Mouse (Mus musculus) heart, embryonic 13.5 days (tissue): Measurements from ENCODE around the gene Lhx3. TPM values are rescaled to one million over a fixed set of nuclear protein-coding genes. Genes with fewer than 3 reads are reported as not detected.

Source experiments
- ATAC-seq: fragments of 200-750 bp; cut with Nextera tagmentation; 2 replicates; pipeline ENCODE4 v1.8.0; 2017; ENCODE audit warnings: moderate TSS enrichment; ENCODE audit not compliant: insufficient number of reproducible peaks, low FRiP score, low TSS enrichment; ENCODE audit errors: extremely low read depth
- H3K27ac ChIP-seq: fragments of 300-500 bp; sonication (generic); replicated peaks from 2 replicates; pipeline ENCODE4 v1.5.1; 2015; ENCODE audit warnings: moderate library complexity, mild to moderate bottlenecking, inconsistent platforms
- H3K27me3 ChIP-seq: fragments of 300-500 bp; sonication (generic); replicated peaks from 2 replicates; pipeline ENCODE4 v1.6.1; 2015; ENCODE audit warnings: mild to moderate bottlenecking, inconsistent platforms
- H3K36me3 ChIP-seq: fragments of 300-500 bp; sonication (generic); 2 replicates; pipeline ENCODE4 v1.6.1; 2015; ENCODE audit warnings: mild to moderate bottlenecking, inconsistent platforms
- H3K4me1 ChIP-seq: fragments of 300-500 bp; sonication (generic); 2 replicates; pipeline ENCODE4 v1.6.1; 2015; ENCODE audit warnings: inconsistent platforms
- H3K4me2 ChIP-seq: fragments of 300-500 bp; sonication (generic); 2 replicates; pipeline ENCODE4 v1.6.1; 2015; ENCODE audit warnings: inconsistent platforms, mild to moderate bottlenecking, moderate library complexity
- H3K4me3 ChIP-seq: fragments of 300-500 bp; sonication (generic); 2 replicates; pipeline ENCODE4 v1.5.1; 2015; ENCODE audit warnings: moderate library complexity, mild to moderate bottlenecking, inconsistent platforms
- H3K9ac ChIP-seq: fragments of 300-500 bp; sonication (generic); 2 replicates; pipeline ENCODE4 v1.6.1; 2015; ENCODE audit warnings: inconsistent platforms, mild to moderate bottlenecking, moderate library complexity
- H3K9me3 ChIP-seq: fragments of 300-500 bp; sonication (generic); 2 replicates; pipeline ENCODE4 v1.6.1; 2016; ENCODE audit warnings: inconsistent platforms
- WGBS: fragments of 180-500 bp; shearing (Covaris S2); methylation state at CpG from one replicate; pipeline ENCODE4 v1.1.7; 2015; ENCODE audit warnings: mixed read lengths; 5-methylcytosine and 5-hydroxymethylcytosine counted together
- polyA plus RNA-seq: library from polyadenylated mRNA; unstranded; fragments of >200 nt; fragmentation: Nextera tagmentation; extraction: Ambion mirVana; gene quantifications from 2 replicates; pipeline ENCODE4 v1.2.1, GENCODE M21; 2015

The Lhx3 gene
- polyA plus RNA-seq, 1 experiment from 2014 or later = 0.23 TPM

DNA sequence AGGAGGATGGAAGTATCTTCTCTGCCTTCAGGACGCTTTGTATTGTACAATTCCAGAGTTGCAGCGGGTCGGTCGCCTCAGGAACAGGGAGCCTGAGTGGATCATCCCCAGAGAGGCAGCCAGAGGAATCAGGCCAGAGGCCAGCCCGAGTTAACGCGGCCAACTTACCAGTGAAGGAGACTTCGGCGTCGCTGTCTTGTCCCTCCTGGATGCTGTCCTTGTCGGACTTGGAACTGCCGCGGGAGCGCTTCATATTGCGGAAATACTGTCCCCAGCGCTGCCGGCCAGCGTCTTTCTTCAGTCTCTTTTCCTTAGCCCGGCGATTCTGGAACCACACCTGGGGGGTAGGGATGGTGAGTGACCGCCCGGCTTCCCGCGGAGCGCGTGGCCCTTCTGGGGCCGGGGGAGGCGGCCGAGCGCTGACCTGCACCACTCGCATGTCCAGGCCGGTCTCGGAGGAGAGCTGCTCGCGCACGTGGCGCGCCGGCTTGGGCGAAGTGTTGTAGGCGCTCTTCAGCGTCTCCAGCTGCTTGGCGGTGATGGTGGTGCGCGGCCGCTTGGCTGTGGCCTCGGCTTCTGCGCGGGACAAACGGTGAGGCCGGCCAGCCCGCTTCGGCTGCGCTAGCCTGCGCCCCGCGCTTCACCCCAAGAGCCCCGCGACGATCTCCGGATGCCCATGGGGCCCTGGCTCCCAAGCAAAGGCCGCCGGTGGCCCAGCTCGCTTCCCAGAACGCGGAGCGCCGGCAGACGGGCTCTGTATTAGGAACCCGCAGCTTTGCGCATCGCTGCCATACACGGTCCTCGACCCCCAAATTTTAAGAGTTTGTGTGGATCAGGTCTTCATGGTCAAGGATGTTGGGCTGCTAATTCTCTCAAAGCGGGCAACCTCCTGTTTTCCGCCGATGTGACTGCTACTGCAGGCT lies 5.9 kb downstream of the Lhx3 start:
- Histone ChIP-seq H3K4me1 (peaks cover 29% of the 10 kb centered on the region), H3K27ac (no peak overlapping the region), H3K36me3 (no peaks in the 10 kb centered on the region), H3K27me3 (peaks cover 100% of the 10 kb centered on the region), H3K9ac (no peak overlapping the region), H3K9me3 (no peaks in the 10 kb centered on the region), H3K4me2 (peak overlapping the region; percentile 51), H3K4me3 (peak overlapping the region; percentile 28)
- WGBS = under 1% methylated on average over 77 of the region's 77 CpGs
- ATAC-seq = no peak

DNA sequence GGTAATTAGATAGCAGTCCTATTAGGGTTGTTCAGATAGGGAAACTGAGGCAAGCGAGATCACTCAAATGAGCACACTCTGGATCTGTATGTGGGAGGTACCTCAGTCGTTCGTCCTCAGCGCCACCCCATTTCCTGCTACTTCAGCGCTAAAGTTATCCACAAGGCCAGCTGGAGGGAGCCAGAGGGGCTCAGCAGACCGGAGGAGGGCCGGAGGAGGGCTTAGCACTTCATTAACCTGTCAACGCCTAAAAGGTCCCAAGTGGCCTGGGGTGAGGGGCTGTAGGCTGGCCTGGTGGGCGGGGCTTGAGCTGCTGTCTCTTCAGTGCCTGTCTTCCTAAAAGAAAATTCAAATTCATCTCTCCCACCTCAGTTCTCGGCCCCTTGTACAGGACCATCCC lies 9.6 kb downstream of the Lhx3 start:
- H3K27me3 ChIP-seq = peaks cover 100% of the 10 kb centered on the region
- peak overlapping the region; percentile 25; the same call in 1 of the 2 replicates for H3K4me3 ChIP-seq
- no peak overlapping the region for H3K27ac ChIP-seq
- peaks cover 24% of the 10 kb centered on the region for H3K4me1 ChIP-seq
- 1% methylated on average over 10 of the region's 10 CpGs for WGBS
- H3K36me3 ChIP-seq = no peaks in the 10 kb centered on the region
- peak overlapping the region; percentile 52 for H3K4me2 ChIP-seq
- no peaks in the 10 kb centered on the region for H3K9me3 ChIP-seq
- ATAC-seq = no peak
- no peak overlapping the region for H3K9ac ChIP-seq

DNA sequence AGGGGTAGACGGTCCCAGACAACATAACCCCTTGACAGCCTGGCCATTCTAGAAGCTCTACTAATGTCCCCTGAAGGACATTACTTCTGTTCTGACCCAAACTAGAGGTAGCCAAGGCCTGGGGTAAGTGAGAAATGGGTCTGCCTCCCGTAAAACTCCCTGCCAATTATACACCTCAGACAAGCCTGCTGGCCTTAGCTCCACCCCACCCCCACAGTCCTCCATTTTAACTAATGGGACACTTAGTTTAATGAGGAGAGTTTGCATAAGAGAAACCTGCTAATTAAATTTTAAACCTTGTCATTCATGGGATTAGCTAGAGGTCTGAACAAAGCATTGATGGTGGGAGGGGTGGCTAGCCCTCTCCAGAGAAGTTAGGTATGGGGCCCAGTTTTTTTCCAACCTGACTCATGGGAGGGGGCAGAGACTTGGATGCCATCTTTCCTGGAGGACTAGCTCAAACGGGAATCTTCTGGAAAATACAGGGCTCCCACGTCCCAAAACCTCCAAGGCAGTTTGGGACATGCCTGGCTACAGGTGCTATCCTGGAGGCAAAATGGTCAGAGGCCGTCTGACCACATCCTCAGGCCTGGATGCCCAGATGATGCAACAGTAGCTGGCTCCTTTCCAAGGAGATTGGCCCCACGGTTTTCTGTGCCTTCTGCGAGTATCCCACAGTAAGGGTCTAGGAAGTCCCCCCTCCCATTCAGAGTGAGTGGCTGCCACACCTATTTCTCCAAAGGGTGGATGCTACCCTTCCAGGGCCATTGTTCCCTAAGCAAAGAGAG lies 13.3 kb downstream of the Lhx3 start:
- no peaks in the 10 kb centered on the region for H3K36me3 ChIP-seq
- no peak overlapping the region for H3K27ac ChIP-seq
- H3K9me3 ChIP-seq = no peaks in the 10 kb centered on the region
- WGBS = 45% methylated on average over 7 of the region's 7 CpGs
- no peak overlapping the region for H3K4me3 ChIP-seq
- no peak for ATAC-seq
- peaks cover 99% of the 10 kb centered on the region for H3K27me3 ChIP-seq
- H3K4me1 ChIP-seq = peaks cover 12% of the 10 kb centered on the region
- H3K9ac ChIP-seq = no peak overlapping the region
- no peak overlapping the region for H3K4me2 ChIP-seq

DNA sequence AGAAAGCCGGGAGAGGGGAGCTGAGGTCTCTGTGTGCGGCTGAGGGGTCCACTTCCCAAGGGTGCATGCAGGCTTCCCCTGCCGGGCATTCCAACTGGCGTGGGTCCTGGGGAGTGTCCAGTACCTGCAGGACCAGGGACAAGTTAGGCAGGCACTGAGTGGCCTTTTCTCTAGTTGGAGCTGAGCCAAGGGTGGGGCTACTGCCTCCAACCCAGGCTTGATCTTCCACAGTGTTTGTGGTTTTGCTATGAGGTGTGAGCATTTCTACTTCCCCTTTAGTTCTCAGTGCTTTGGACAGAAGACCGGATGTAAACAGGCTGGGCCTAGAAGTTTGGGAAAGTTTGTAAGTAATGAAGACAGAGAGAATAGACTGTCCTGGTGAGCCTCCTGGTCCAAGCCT lies 19.6 kb downstream of the Lhx3 start:
- peaks cover 93% of the 10 kb centered on the region for H3K27me3 ChIP-seq
- no peak for ATAC-seq
- H3K4me2 ChIP-seq = no peak overlapping the region
- no peaks in the 10 kb centered on the region for H3K36me3 ChIP-seq
- H3K4me3 ChIP-seq = no peak overlapping the region
- no peak overlapping the region for H3K9ac ChIP-seq
- WGBS = 59% methylated on average over 5 of the region's 5 CpGs
- H3K27ac ChIP-seq = no peak overlapping the region
- H3K4me1 ChIP-seq = peaks cover 4% of the 10 kb centered on the region; the same call in 1 of the 2 replicates
- H3K9me3 ChIP-seq = no peaks in the 10 kb centered on the region

DNA sequence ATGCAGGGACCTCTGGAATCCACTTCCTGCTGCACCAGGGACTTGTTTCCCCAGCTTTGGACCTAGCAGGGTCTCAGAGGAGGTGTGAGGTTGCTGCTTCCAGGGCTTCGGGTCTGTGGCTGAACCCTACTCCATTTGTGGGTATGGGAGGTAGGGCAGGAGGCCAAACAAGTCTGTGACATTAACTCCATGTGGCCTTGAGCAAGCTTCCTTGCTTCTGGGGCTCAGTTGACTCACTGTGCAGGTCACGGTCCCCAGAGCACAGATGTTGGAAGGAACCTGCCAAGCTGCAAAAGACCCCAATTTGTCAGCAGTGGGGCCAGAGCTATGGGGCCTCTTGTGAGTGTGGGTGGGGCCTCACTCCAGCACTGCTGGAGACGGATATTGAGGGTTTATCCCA lies 23.7 kb downstream of the Lhx3 start:
- Histone ChIP-seq H3K9ac (no peak overlapping the region), H3K36me3 (no peaks in the 10 kb centered on the region), H3K27ac (no peak overlapping the region), H3K4me3 (no peak overlapping the region), H3K9me3 (no peaks in the 10 kb centered on the region), H3K27me3 (peaks cover 72% of the 10 kb centered on the region), H3K4me1 (peaks cover 4% of the 10 kb centered on the region; the same call in 1 of the 2 replicates), H3K4me2 (no peak overlapping the region)
- no peak for ATAC-seq
- 48% methylated on average over 3 of the region's 3 CpGs for WGBS

DNA sequence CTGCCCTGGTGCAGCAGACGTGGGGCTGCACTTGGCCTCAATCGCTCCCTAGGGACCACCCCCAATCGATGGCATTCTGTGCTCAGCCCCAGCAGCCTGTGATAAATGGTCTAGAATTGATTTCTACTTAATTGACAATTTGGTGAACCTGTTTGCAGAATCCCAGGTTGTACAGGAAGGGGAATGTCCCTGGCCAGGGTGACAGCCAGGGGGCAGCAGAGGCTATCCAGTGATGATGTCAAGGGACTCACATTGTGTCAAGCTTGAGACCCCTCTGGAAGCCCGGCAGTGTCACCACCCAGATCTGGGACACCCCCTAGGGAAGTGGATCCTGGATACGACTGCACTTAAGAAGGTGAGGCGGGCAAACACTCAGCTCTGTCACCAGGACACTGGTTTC lies 25.4 kb downstream of the Lhx3 start:
- Histone ChIP-seq H3K4me2 (no peak overlapping the region), H3K27me3 (peaks cover 57% of the 10 kb centered on the region), H3K27ac (no peak overlapping the region), H3K9me3 (no peaks in the 10 kb centered on the region), H3K9ac (no peak overlapping the region), H3K4me3 (no peak overlapping the region), H3K4me1 (no peaks in the 10 kb centered on the region; the same call in 1 of the 2 replicates), H3K36me3 (no peaks in the 10 kb centered on the region)
- no peak for ATAC-seq
- WGBS = 9% methylated on average over 6 of the region's 6 CpGs

DNA sequence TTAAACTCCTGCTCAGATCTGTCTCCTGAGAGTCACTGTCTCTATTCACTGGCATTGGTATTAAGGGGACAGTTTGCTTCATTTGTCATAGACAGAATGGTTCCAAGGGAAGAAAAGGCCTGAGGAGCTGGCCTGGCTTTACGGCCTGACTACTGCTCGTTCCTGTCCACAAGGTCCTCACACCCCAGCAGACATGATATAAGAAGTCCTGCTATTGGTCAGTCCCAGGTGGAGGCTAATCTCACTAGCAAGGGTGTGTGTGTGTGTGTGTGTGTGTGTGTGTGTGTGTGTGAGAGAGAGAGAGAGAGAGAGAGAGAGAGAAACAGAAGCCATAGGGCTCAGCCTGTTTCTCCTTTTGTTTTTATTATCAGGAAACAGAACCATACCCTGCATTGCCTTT lies 30.9 kb downstream of the Lhx3 start:
- H3K4me2 ChIP-seq = no peak overlapping the region
- 39% methylated on average over 2 of the region's 2 CpGs for WGBS
- H3K4me1 ChIP-seq = peaks cover 16% of the 10 kb centered on the region; the same call in 1 of the 2 replicates
- peak overlapping the region; percentile 16; the same call in 1 of the 2 replicates for H3K27ac ChIP-seq
- H3K9me3 ChIP-seq = no peaks in the 10 kb centered on the region
- H3K36me3 ChIP-seq = no peaks in the 10 kb centered on the region
- H3K4me3 ChIP-seq = no peak overlapping the region
- peaks cover 31% of the 10 kb centered on the region for H3K27me3 ChIP-seq
- H3K9ac ChIP-seq = no peak overlapping the region
- no peak for ATAC-seq

DNA sequence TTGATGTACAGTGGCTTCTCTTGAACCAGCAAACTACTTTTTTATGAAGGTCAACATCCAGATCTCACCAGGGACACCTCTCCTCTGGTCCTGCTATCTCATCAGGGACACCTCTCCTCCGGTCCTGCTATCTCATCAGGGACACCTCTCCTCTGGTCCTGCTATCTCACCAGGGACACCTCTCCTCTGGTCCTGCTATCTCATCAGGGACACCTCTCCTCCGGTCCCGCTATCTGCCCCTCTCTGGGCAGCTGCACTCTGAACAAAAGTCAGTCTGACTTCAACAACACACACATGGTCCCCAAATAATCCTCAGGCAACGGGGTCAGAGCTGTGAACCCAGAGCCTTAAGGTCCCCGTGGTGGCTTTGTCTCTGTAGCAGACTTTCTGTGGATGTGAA lies 31.4 kb downstream of the Lhx3 start:
- ATAC-seq = no peak
- peak overlapping the region; percentile 16; the same call in 1 of the 2 replicates for H3K27ac ChIP-seq
- H3K27me3 ChIP-seq = peaks cover 28% of the 10 kb centered on the region

DNA sequence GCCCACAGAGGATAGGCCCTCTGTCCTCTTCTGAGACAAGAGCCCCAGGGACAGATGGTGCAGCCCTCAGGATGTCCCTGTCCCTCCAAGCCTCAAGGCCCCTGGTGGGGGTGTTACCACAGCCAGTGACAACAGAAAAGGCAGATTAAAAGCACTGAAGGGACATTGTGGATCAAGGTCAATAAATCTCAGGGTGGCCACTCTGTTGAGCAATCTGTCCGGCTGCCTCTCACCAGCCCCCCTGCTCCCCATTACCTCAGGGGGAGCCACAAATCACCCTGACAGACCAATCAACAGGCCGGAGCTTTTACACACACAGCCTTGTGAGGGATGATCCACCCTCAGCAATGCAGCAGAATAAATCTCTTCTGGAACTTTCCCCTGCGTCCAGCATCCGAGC lies 32.9 kb downstream of the Lhx3 start:
- no peak overlapping the region for H3K4me3 ChIP-seq
- H3K9me3 ChIP-seq = no peaks in the 10 kb centered on the region
- peaks cover 41% of the 10 kb centered on the region for H3K27me3 ChIP-seq
- peaks cover 16% of the 10 kb centered on the region; the same call in 1 of the 2 replicates for H3K4me1 ChIP-seq
- 27% methylated on average over 4 of the region's 4 CpGs for WGBS
- no peak overlapping the region for H3K27ac ChIP-seq
- H3K4me2 ChIP-seq = no peak overlapping the region
- ATAC-seq = no peak
- H3K9ac ChIP-seq = no peak overlapping the region
- H3K36me3 ChIP-seq = no peaks in the 10 kb centered on the region

More for the DNA sequence above, 31.4 kb downstream of the Lhx3 start:
- H3K36me3 ChIP-seq = no peaks in the 10 kb centered on the region
- no peak overlapping the region for H3K9ac ChIP-seq
- WGBS = 17% methylated on average over 5 of the region's 5 CpGs
- no peak overlapping the region for H3K4me2 ChIP-seq
- H3K9me3 ChIP-seq = no peaks in the 10 kb centered on the region
- H3K4me1 ChIP-seq = peaks cover 16% of the 10 kb centered on the region; the same call in 1 of the 2 replicates
- H3K4me3 ChIP-seq = no peak overlapping the region

DNA sequence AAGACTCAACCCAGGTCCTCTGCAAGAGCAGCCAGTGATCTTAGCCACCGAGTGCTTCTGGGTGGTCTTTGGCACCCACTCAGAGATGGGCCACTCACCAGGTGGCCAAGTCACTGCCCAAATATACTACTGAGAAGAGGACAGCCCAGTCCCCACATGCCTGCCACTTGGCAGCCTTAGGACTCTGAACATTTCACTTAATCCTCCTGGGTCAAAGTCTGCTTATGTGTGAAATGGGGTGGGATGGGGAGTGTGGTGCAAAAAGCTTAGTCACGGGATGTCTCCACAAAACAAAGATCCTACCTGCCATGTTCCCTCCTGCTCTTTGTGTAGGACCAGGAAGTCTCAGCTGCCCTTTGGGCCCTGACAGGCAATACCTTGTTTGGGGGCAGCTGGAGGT lies 35.9 kb downstream of the Lhx3 start:
- H3K9ac ChIP-seq = no peak overlapping the region
- WGBS = 80% methylated on average over 2 of the region's 2 CpGs
- no peak overlapping the region for H3K4me2 ChIP-seq
- no peaks in the 10 kb centered on the region for H3K9me3 ChIP-seq
- ATAC-seq = no peak
- no peak overlapping the region for H3K4me3 ChIP-seq
- H3K36me3 ChIP-seq = no peaks in the 10 kb centered on the region
- peaks cover 57% of the 10 kb centered on the region for H3K27me3 ChIP-seq
- H3K27ac ChIP-seq = no peak overlapping the region
- peaks cover 24% of the 10 kb centered on the region for H3K4me1 ChIP-seq

DNA sequence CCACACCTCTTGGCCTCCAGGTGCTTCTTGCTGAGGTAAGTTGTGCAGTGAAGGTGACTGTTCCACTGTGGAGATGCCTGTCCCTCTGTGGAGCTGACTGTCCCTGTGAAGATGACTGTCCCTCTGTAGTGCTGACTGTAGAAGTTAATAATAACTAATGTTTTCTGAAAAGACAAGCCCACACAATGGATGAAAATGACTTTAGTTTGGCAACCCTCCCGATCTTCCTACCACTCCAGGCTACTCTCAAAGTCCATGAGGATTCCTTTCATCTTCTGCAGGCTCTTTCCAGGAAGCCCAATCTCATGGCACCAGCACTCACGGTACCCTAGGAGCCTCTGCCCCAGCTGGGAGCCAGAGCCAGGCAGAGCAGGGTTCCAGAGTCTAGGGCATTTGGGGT lies 37.7 kb downstream of the Lhx3 start:
- WGBS = 58% methylated on average over 2 of the region's 2 CpGs
- no peaks in the 10 kb centered on the region for H3K36me3 ChIP-seq
- peaks cover 10% of the 10 kb centered on the region for H3K4me1 ChIP-seq
- H3K27ac ChIP-seq = no peak overlapping the region
- no peak overlapping the region for H3K4me3 ChIP-seq
- no peak overlapping the region for H3K9ac ChIP-seq
- no peaks in the 10 kb centered on the region for H3K9me3 ChIP-seq
- peaks cover 52% of the 10 kb centered on the region for H3K27me3 ChIP-seq
- no peak overlapping the region for H3K4me2 ChIP-seq
- no peak for ATAC-seq
